Mouse (Mus musculus): ENCODE results near the gene Epb41l1. TPM values are rescaled to one million over a fixed set of nuclear protein-coding genes. Genes with fewer than 3 reads are reported as not detected.
A peak's percentile ranks its signal among the peaks of the same experiment; 100 is the strongest.

The Epb41l1 gene
- polyA plus RNA-seq, 1 experiment from 2014 or later, result 2.1 TPM

GRCm38 (mm10) chr2:156547123-156547891 lies 126.6 kb downstream of the Epb41l1 start, which contains the start of gene Aar2:
TSS of gene Aar2 (plus strand) at chr2:156547584.
- Histone ChIP-seq H3K27me3 (ENCODE audit: control insufficient read depth, insufficient read depth, low read depth, low read length) (no peaks in the 10 kb centered on the region), H3K4me3 (ENCODE audit: low read length) (peak within 1 kb of the TSS; percentile 83), H3K4me2 (ENCODE audit: low read depth, low read length) (peak within 1 kb of the TSS; percentile 58), H3K9ac (ENCODE audit: low read length) (peak within 1 kb of the TSS; percentile 87), H3K36me3 (ENCODE audit: control insufficient read depth, insufficient read depth, low read length) (0 out of 2 replicates have a peak, but pooled peaks cover 1% of the 10 kb centered on the region), H3K27ac (ENCODE audit: low read length) (peak within 1 kb of the TSS; percentile 61), H3K9me3 (ENCODE audit: control insufficient read depth, low read length) (no peaks in the 10 kb centered on the region), H3K4me1 (replicated peaks; ENCODE audit: control insufficient read depth, insufficient read depth, low read length) (peaks cover 8% of the 10 kb centered on the region)
- ATAC-seq (ENCODE audit: low read depth), result peak; percentile 64; the same call in 1 of the 2 replicates
- WGBS, result 5% methylated on average over 36 of the region's 39 CpGs

GRCm38 (mm10) chr2:156552421-156552820 lies 131.7 kb downstream of the Epb41l1 start:
- Histone ChIP-seq H3K4me2 (ENCODE audit: low read depth, low read length) (no peak overlapping the region), H3K27ac (ENCODE audit: low read length) (no peak overlapping the region), H3K4me3 (ENCODE audit: low read length) (no peak overlapping the region), H3K9me3 (ENCODE audit: control insufficient read depth, low read length) (no peaks in the 10 kb centered on the region), H3K27me3 (ENCODE audit: control insufficient read depth, insufficient read depth, low read depth, low read length) (no peaks in the 10 kb centered on the region), H3K9ac (ENCODE audit: low read length) (no peak overlapping the region), H3K36me3 (ENCODE audit: control insufficient read depth, insufficient read depth, low read length) (peaks cover 15% of the 10 kb centered on the region; the same call in 1 of the 2 replicates), H3K4me1 (replicated peaks; ENCODE audit: control insufficient read depth, insufficient read depth, low read length) (peaks cover 5% of the 10 kb centered on the region)
- no peak for ATAC-seq (ENCODE audit: low read depth)
- WGBS, result 87% methylated on average over 4 of the region's 4 CpGs

GRCm38 (mm10) chr2:156561808-156562207 lies 141.1 kb downstream of the Epb41l1 start:
- Histone ChIP-seq H3K9me3 (ENCODE audit: control insufficient read depth, low read length) (no peaks in the 10 kb centered on the region), H3K27ac (ENCODE audit: low read length) (no peak overlapping the region), H3K4me3 (ENCODE audit: low read length) (no peak overlapping the region), H3K27me3 (ENCODE audit: control insufficient read depth, insufficient read depth, low read depth, low read length) (no peaks in the 10 kb centered on the region), H3K9ac (ENCODE audit: low read length) (no peak overlapping the region), H3K36me3 (ENCODE audit: control insufficient read depth, insufficient read depth, low read length) (peaks cover 25% of the 10 kb centered on the region), H3K4me2 (ENCODE audit: low read depth, low read length) (no peak overlapping the region), H3K4me1 (replicated peaks; ENCODE audit: control insufficient read depth, insufficient read depth, low read length) (no peaks in the 10 kb centered on the region)
- no peak for ATAC-seq (ENCODE audit: low read depth)
- 33% methylated on average over 2 of the region's 2 CpGs for WGBS

GRCm38 (mm10) chr2:156563557-156563956 lies 142.8 kb downstream of the Epb41l1 start:
- no peaks in the 10 kb centered on the region for H3K27me3 ChIP-seq (ENCODE audit: control insufficient read depth, insufficient read depth, low read depth, low read length)
- H3K27ac ChIP-seq (ENCODE audit: low read length), result no peak overlapping the region
- no peak overlapping the region for H3K9ac ChIP-seq (ENCODE audit: low read length)
- H3K9me3 ChIP-seq (ENCODE audit: control insufficient read depth, low read length), result no peaks in the 10 kb centered on the region
- 85% methylated on average over 5 of the region's 5 CpGs for WGBS
- peaks cover 27% of the 10 kb centered on the region for H3K36me3 ChIP-seq (ENCODE audit: control insufficient read depth, insufficient read depth, low read length)
- ATAC-seq (ENCODE audit: low read depth), result no peak
- H3K4me3 ChIP-seq (ENCODE audit: low read length), result no peak overlapping the region
- H3K4me2 ChIP-seq (ENCODE audit: low read depth, low read length), result no peak overlapping the region
- H3K4me1 ChIP-seq (replicated peaks; ENCODE audit: control insufficient read depth, insufficient read depth, low read length), result no peaks in the 10 kb centered on the region

- no peak for ATAC-seq (ENCODE audit: low read depth)
- no peaks in the 10 kb centered on the region for H3K9me3 ChIP-seq (ENCODE audit: control insufficient read depth, low read length)
- no peak overlapping the region for H3K9ac ChIP-seq (ENCODE audit: low read length)
- no peaks in the 10 kb centered on the region for H3K4me1 ChIP-seq (replicated peaks; ENCODE audit: control insufficient read depth, insufficient read depth, low read length)
- no peak overlapping the region for H3K4me2 ChIP-seq (ENCODE audit: low read depth, low read length)
- no peaks in the 10 kb centered on the region for H3K27me3 ChIP-seq (ENCODE audit: control insufficient read depth, insufficient read depth, low read depth, low read length)
- 89% methylated on average over 2 of the region's 2 CpGs for WGBS
- H3K27ac ChIP-seq (ENCODE audit: low read length), result no peak overlapping the region
- peaks cover 17% of the 10 kb centered on the region for H3K36me3 ChIP-seq (ENCODE audit: control insufficient read depth, insufficient read depth, low read length)
- no peak overlapping the region for H3K4me3 ChIP-seq (ENCODE audit: low read length)
Observed at GRCm38 (mm10) chr2:156566512-156566911, 145.8 kb downstream of the Epb41l1 start.

- peaks cover 14% of the 10 kb centered on the region for H3K36me3 ChIP-seq (ENCODE audit: control insufficient read depth, insufficient read depth, low read length)
- WGBS, result 85% methylated on average over 7 of the region's 7 CpGs
- no peak overlapping the region for H3K4me2 ChIP-seq (ENCODE audit: low read depth, low read length)
- no peak for ATAC-seq (ENCODE audit: low read depth)
- H3K9me3 ChIP-seq (ENCODE audit: control insufficient read depth, low read length), result no peaks in the 10 kb centered on the region
- no peak overlapping the region for H3K9ac ChIP-seq (ENCODE audit: low read length)
- H3K4me1 ChIP-seq (replicated peaks; ENCODE audit: control insufficient read depth, insufficient read depth, low read length), result no peaks in the 10 kb centered on the region
- H3K4me3 ChIP-seq (ENCODE audit: low read length), result no peak overlapping the region
- H3K27me3 ChIP-seq (ENCODE audit: control insufficient read depth, insufficient read depth, low read depth, low read length), result no peaks in the 10 kb centered on the region
- no peak overlapping the region for H3K27ac ChIP-seq (ENCODE audit: low read length)
Observed at GRCm38 (mm10) chr2:156568647-156569046, 147.9 kb downstream of the Epb41l1 start.

GRCm38 (mm10) chr2:156569261-156569660 lies 148.6 kb downstream of the Epb41l1 start:
- Histone ChIP-seq H3K4me1 (replicated peaks; ENCODE audit: control insufficient read depth, insufficient read depth, low read length) (no peaks in the 10 kb centered on the region), H3K4me2 (ENCODE audit: low read depth, low read length) (no peak overlapping the region), H3K27ac (ENCODE audit: low read length) (no peak overlapping the region), H3K36me3 (ENCODE audit: control insufficient read depth, insufficient read depth, low read length) (peaks cover 14% of the 10 kb centered on the region), H3K9ac (ENCODE audit: low read length) (no peak overlapping the region), H3K27me3 (ENCODE audit: control insufficient read depth, insufficient read depth, low read depth, low read length) (no peaks in the 10 kb centered on the region), H3K4me3 (ENCODE audit: low read length) (no peak overlapping the region), H3K9me3 (ENCODE audit: control insufficient read depth, low read length) (no peaks in the 10 kb centered on the region)
- no peak for ATAC-seq (ENCODE audit: low read depth)
- 86% methylated on average over 3 of the region's 3 CpGs for WGBS

GRCm38 (mm10) chr2:156571521-156571920 lies 150.8 kb downstream of the Epb41l1 start:
- no peak overlapping the region for H3K9ac ChIP-seq (ENCODE audit: low read length)
- H3K9me3 ChIP-seq (ENCODE audit: control insufficient read depth, low read length), result no peaks in the 10 kb centered on the region
- H3K4me3 ChIP-seq (ENCODE audit: low read length), result no peak overlapping the region
- peaks cover 14% of the 10 kb centered on the region for H3K36me3 ChIP-seq (ENCODE audit: control insufficient read depth, insufficient read depth, low read length)
- ATAC-seq (ENCODE audit: low read depth), result no peak
- H3K4me2 ChIP-seq (ENCODE audit: low read depth, low read length), result no peak overlapping the region
- no peaks in the 10 kb centered on the region for H3K27me3 ChIP-seq (ENCODE audit: control insufficient read depth, insufficient read depth, low read depth, low read length)
- no peak overlapping the region for H3K27ac ChIP-seq (ENCODE audit: low read length)
- no peaks in the 10 kb centered on the region for H3K4me1 ChIP-seq (replicated peaks; ENCODE audit: control insufficient read depth, insufficient read depth, low read length)
- WGBS, result 72% methylated on average over 6 of the region's 6 CpGs

- Histone ChIP-seq H3K27me3 (ENCODE audit: control insufficient read depth, insufficient read depth, low read depth, low read length) (no peaks in the 10 kb centered on the region), H3K9ac (ENCODE audit: low read length) (no peak overlapping the region), H3K4me3 (ENCODE audit: low read length) (no peak overlapping the region), H3K4me1 (replicated peaks; ENCODE audit: control insufficient read depth, insufficient read depth, low read length) (no peaks in the 10 kb centered on the region), H3K9me3 (ENCODE audit: control insufficient read depth, low read length) (no peaks in the 10 kb centered on the region), H3K4me2 (ENCODE audit: low read depth, low read length) (no peak overlapping the region), H3K27ac (ENCODE audit: low read length) (no peak overlapping the region), H3K36me3 (ENCODE audit: control insufficient read depth, insufficient read depth, low read length) (no peaks in the 10 kb centered on the region)
- no peak for ATAC-seq (ENCODE audit: low read depth)
- WGBS, result 73% methylated on average over 7 of the region's 7 CpGs
Observed at GRCm38 (mm10) chr2:156576850-156577587, 156.3 kb downstream of the Epb41l1 start.
